Mouse (Mus musculus) midbrain, embryonic 11.5 days (tissue): ENCODE data around the gene Tnfrsf11a. TPM values are rescaled to one million over a fixed set of nuclear protein-coding genes. Genes with fewer than 3 reads are reported as not detected.

Experiments
- ATAC-seq: fragments of 200-750 bp; cut with Nextera tagmentation; 2 replicates; pipeline ENCODE4 v1.8.0; 2017; ENCODE audit warnings: moderate TSS enrichment, moderate library complexity; ENCODE audit not compliant: low FRiP score
- DNase-seq: peaks from one replicate; pipeline ENCODE4 v3.0.0; 2015; ENCODE audit warnings: low spot score; ENCODE audit errors: missing footprints
- H3K27ac ChIP-seq: fragments of 300-500 bp; sonication (generic); 2 replicates; pipeline ENCODE4 v1.5.1; 2014; ENCODE audit warnings: low read depth, low read length
- H3K27me3 ChIP-seq: fragments of 300-500 bp; sonication (generic); 2 replicates; pipeline ENCODE4 v1.6.1; 2014; ENCODE audit warnings: mild to moderate bottlenecking, low read length, moderate library complexity, mixed read lengths; ENCODE audit not compliant: control insufficient read depth, insufficient read depth
- H3K36me3 ChIP-seq: fragments of 300-500 bp; sonication (generic); 2 replicates; pipeline ENCODE4 v1.6.1; 2014; ENCODE audit warnings: mild to moderate bottlenecking, low read length, moderate library complexity, mixed read lengths; ENCODE audit not compliant: control insufficient read depth, insufficient read depth
- H3K4me1 ChIP-seq: fragments of 300-500 bp; sonication (generic); 2 replicates; pipeline ENCODE4 v1.6.1; 2014; ENCODE audit warnings: low read length; ENCODE audit not compliant: control insufficient read depth, insufficient read depth
- H3K4me2 ChIP-seq: fragments of 300-500 bp; sonication (generic); 2 replicates; pipeline ENCODE4 v1.6.1; 2014; ENCODE audit warnings: mild to moderate bottlenecking, moderate library complexity
- H3K4me3 ChIP-seq: fragments of 300-500 bp; sonication (generic); 2 replicates; pipeline ENCODE4 v1.5.1; 2014; ENCODE audit warnings: low read depth, low read length
- H3K9ac ChIP-seq: fragments of 300-500 bp; sonication (generic); 2 replicates; pipeline ENCODE4 v1.6.1; 2014; ENCODE audit warnings: low read length
- H3K9me3 ChIP-seq: fragments of 300-500 bp; sonication (generic); 2 replicates; pipeline ENCODE4 v1.6.1; 2016; ENCODE audit warnings: low read length; ENCODE audit not compliant: control insufficient read depth
- WGBS: fragments of 180-500 bp; shearing (Covaris S2); extraction: QIAGEN DNeasy Blood & Tissue Kit; methylation state at CpG from one replicate; pipeline ENCODE4 v1.1.7; 2014; 5-methylcytosine and 5-hydroxymethylcytosine counted together
- polyA plus RNA-seq: library from polyadenylated mRNA; unstranded; fragments of >200 nt; fragmentation: Nextera tagmentation; extraction: Ambion mirVana; gene quantifications from 2 replicates; pipeline ENCODE4 v1.2.1, GENCODE M21; 2014

The Tnfrsf11a gene
- polyA plus RNA-seq, 1 experiment from 2014 or later: 0.26 TPM

DNA sequence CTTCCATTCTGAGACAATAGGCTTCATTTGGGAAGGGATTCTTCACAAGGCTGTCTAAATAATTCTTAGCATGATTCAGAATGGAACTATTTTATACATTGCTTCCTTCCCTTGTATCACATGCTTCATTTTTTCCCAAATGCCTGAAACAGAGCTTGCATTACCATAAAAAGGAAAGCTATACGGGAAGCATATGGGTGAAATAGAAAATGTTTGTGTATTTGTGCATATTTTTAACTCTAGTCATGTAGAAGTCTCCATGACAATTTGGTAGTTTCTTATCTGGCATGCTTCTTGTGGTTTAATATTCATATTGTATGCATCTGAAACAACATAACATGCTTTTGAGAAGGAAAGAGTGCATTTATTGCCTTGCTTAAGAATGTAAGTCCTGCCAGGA, 52.3 kb downstream of the Tnfrsf11a start:
- H3K9ac ChIP-seq: no peak overlapping the region
- no peak for ATAC-seq
- H3K27ac ChIP-seq: no peak overlapping the region
- no peak for DNase-seq
- no peaks in the 10 kb centered on the region for H3K36me3 ChIP-seq
- no peak overlapping the region for H3K4me2 ChIP-seq
- whole genome bisulfite sequencing: 97% methylated on average over 1 of the region's 1 CpGs
- no peak overlapping the region for H3K4me3 ChIP-seq
- no peaks in the 10 kb centered on the region for H3K9me3 ChIP-seq
- no peaks in the 10 kb centered on the region for H3K27me3 ChIP-seq
- H3K4me1 ChIP-seq: no peaks in the 10 kb centered on the region

GRCm38 (mm10) chr1:105842950-105843349, 62.4 kb downstream of the Tnfrsf11a start:
- H3K4me3 ChIP-seq: no peak overlapping the region
- H3K4me1 ChIP-seq: peaks cover 8% of the 10 kb centered on the region
- H3K9me3 ChIP-seq: no peaks in the 10 kb centered on the region
- no peak overlapping the region for H3K27ac ChIP-seq
- no peak for ATAC-seq
- no peaks in the 10 kb centered on the region for H3K36me3 ChIP-seq
- H3K27me3 ChIP-seq: peaks cover 6% of the 10 kb centered on the region
- no peak overlapping the region for H3K9ac ChIP-seq
- DNase-seq: no peak
- H3K4me2 ChIP-seq: peak overlapping the region; percentile 54
- WGBS: 16% methylated on average over 10 of the region's 10 CpGs

DNA sequence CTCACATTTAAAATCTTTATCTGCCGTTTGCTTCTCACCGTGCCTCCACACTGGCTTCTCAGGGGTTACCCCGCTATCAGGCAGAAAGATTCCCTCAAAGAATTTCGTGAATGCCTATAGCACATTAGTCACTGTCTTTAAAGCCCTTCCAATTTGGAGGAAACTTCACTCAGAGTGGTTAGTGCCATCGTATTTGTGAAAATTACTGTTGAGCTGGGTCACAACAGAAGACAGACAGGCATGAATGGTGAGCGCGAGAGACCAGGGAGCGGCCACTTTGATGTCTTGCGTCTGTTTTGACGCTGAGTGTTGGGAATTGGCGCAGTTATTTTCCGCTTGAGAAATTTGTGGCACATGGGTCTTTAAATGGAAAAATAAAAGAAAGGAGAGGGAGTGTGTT, 62.9 kb downstream of the Tnfrsf11a start:
- H3K27ac ChIP-seq: no peak overlapping the region
- H3K4me1 ChIP-seq: peaks cover 8% of the 10 kb centered on the region
- peak overlapping the region; percentile 54 for H3K4me2 ChIP-seq
- peaks cover 6% of the 10 kb centered on the region for H3K27me3 ChIP-seq
- H3K9ac ChIP-seq: no peak overlapping the region
- ATAC-seq (peak; percentile 48; the same call in 1 of the 2 replicates), DNase-seq (peak; percentile 90)
- no peaks in the 10 kb centered on the region for H3K36me3 ChIP-seq
- H3K9me3 ChIP-seq: no peaks in the 10 kb centered on the region
- peak overlapping the region; percentile 19; the same call in 1 of the 2 replicates for H3K4me3 ChIP-seq
- under 1% methylated on average over 12 of the region's 12 CpGs for WGBS

- no peak overlapping the region for H3K27ac ChIP-seq
- no peaks in the 10 kb centered on the region for H3K9me3 ChIP-seq
- peak; percentile 63 for ATAC-seq
- H3K4me3 ChIP-seq: peak overlapping the region; percentile 19; the same call in 1 of the 2 replicates
- peaks cover 8% of the 10 kb centered on the region for H3K4me1 ChIP-seq
- H3K27me3 ChIP-seq: peaks cover 6% of the 10 kb centered on the region
- peak; percentile 86 for DNase-seq
- no peaks in the 10 kb centered on the region for H3K36me3 ChIP-seq
- no peak overlapping the region for H3K9ac ChIP-seq
- peak overlapping the region; percentile 54 for H3K4me2 ChIP-seq
- WGBS: 0% methylated on average over 2 of the region's 2 CpGs
These were observed 63.3 kb downstream of the Tnfrsf11a start for GRCm38 (mm10) chr1:105843856-105844255.

GRCm38 (mm10) chr1:105844341-105845006, 64.0 kb downstream of the Tnfrsf11a start:
- peak; percentile 79 for ATAC-seq
- Histone ChIP-seq H3K9ac (peak overlapping the region; percentile 38; the same call in 1 of the 2 replicates), H3K4me1 (peaks cover 8% of the 10 kb centered on the region), H3K27me3 (peaks cover 6% of the 10 kb centered on the region), H3K4me2 (peak overlapping the region; percentile 54), H3K9me3 (no peaks in the 10 kb centered on the region), H3K27ac (no peak overlapping the region), H3K36me3 (no peaks in the 10 kb centered on the region), H3K4me3 (peak overlapping the region; percentile 25)
- 10% methylated on average over 28 of the region's 28 CpGs for WGBS
- DNase-seq: peak; percentile 89

DNA sequence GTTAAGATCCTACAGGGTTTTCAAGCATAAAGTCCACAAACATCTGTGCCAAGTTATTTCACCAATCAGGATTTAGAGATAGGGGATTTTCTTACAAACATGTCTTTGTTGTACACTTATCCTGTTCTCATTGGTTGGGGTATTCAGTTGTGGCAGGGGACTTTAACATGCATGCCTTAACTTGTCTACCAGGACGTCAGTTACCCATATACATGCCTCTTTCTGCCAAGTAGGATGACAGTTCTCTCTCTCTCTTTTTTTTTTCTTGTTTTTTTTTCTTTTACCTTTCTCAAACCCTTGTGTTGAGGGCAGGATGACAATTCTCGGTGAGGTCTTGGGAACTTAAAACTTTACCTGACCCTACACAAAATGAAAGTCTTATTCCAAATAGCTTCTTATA, 65.9 kb downstream of the Tnfrsf11a start:
- H3K4me3 ChIP-seq: no peak overlapping the region
- 82% methylated on average over 2 of the region's 2 CpGs for WGBS
- H3K4me2 ChIP-seq: no peak overlapping the region
- peaks cover 6% of the 10 kb centered on the region for H3K27me3 ChIP-seq
- no peak overlapping the region for H3K9ac ChIP-seq
- no peak for DNase-seq
- no peaks in the 10 kb centered on the region for H3K9me3 ChIP-seq
- H3K36me3 ChIP-seq: no peaks in the 10 kb centered on the region
- H3K4me1 ChIP-seq: peaks cover 8% of the 10 kb centered on the region
- no peak overlapping the region for H3K27ac ChIP-seq
- ATAC-seq: no peak

DNA sequence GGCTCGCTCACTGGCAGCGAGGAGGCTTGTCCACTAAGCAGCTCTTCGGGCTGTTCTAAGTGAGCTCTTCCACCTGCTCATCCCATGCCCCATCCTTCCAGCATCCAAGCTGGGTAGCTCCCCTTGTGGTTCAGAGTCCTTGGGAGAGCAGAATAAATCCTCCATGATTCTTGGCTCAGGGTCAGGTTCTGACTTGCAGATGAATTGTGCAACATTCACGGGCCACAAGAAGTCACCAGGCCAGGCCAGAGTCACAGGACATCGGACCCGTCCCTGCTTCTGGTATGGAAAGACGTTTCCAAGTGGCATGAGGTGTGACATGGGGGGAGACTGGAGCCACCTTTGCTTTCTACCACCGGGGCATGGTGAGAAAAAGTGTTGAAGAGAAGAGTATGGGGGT, 68.3 kb downstream of the Tnfrsf11a start:
- no peak for DNase-seq

GRCm38 (mm10) chr1:105851341-105851740, 70.8 kb downstream of the Tnfrsf11a start:
- WGBS: 93% methylated on average over 2 of the region's 2 CpGs
- Histone ChIP-seq H3K9me3 (no peaks in the 10 kb centered on the region), H3K36me3 (no peaks in the 10 kb centered on the region), H3K4me2 (no peak overlapping the region), H3K27me3 (no peaks in the 10 kb centered on the region), H3K9ac (no peak overlapping the region), H3K4me1 (no peaks in the 10 kb centered on the region), H3K4me3 (no peak overlapping the region), H3K27ac (no peak overlapping the region)
- DNase-seq (no peak), ATAC-seq (no peak)

More for the DNA sequence above, 68.3 kb downstream of the Tnfrsf11a start:
- peaks cover 6% of the 10 kb centered on the region for H3K27me3 ChIP-seq
- H3K36me3 ChIP-seq: no peaks in the 10 kb centered on the region
- H3K9me3 ChIP-seq: no peaks in the 10 kb centered on the region
- H3K4me3 ChIP-seq: no peak overlapping the region
- no peak overlapping the region for H3K4me2 ChIP-seq
- H3K9ac ChIP-seq: no peak overlapping the region
- peaks cover 5% of the 10 kb centered on the region for H3K4me1 ChIP-seq
- 89% methylated on average over 8 of the region's 8 CpGs for WGBS
- no peak for ATAC-seq
- H3K27ac ChIP-seq: no peak overlapping the region

DNA sequence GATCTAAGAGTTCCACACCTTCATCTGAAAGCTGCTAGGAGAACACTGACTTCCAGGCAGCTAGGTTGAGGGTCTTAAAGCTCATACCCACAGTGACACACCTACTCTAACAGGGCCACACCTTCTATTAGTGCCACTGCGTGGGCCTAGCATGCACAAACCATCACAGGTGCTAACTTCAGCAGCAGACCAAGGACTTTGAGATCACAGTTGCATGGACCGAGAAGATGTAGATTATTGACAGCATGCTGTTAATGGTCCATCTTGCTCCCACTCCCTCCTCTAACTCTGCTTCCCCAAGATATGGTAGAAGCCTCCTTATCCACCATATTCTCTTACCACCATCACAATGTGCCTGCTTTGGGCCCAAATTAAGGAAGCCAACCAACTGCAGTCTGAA, 79.2 kb downstream of the Tnfrsf11a start:
- H3K4me1 ChIP-seq: no peaks in the 10 kb centered on the region
- H3K27me3 ChIP-seq: no peaks in the 10 kb centered on the region
- no peaks in the 10 kb centered on the region for H3K9me3 ChIP-seq
- 86% methylated on average over 2 of the region's 2 CpGs for WGBS
- no peak for ATAC-seq
- no peaks in the 10 kb centered on the region for H3K36me3 ChIP-seq
- H3K9ac ChIP-seq: no peak overlapping the region
- no peak overlapping the region for H3K4me2 ChIP-seq
- DNase-seq: no peak
- H3K4me3 ChIP-seq: no peak overlapping the region
- H3K27ac ChIP-seq: no peak overlapping the region
